Mouse (Mus musculus) lung, postnatal 0 days (tissue): ENCODE data around the gene Nosip.

ENCODE experiments used
- CTCF ChIP-seq: IDR thresholded peaks from 2 replicates; pipeline ENCODE4 v1.5.1; 2016; ENCODE audit warnings: antibody characterized with exemption, mild to moderate bottlenecking
- EP300 ChIP-seq: IDR thresholded peaks from 2 replicates; pipeline ENCODE4 v1.6.1; 2016; ENCODE audit warnings: antibody characterized with exemption, mild to moderate bottlenecking, control low read depth

DNA sequence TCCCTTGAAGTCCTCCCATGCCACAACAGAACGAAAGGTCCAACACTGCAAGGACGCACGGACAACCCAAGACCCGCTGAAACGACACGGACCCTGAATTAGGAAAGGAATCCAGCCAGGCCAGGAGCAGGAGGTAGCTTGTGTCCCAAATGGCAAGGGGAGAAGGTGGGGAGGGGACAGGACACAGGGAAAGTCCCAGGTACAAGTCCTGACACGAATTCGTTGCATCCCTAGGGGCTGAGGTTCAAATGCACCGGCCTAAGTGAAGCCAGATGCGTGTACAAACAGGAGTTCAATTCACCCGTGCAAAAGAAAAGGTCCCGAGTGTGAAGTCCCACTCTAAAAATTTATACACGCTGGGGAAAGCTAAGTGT lies 10.6 kb upstream of the Nosip start:
- TF ChIP-seq CTCF = no peak
- TF ChIP-seq EP300 = no peak
